Mouse (Mus musculus): ENCODE measurements around the gene Fign. TPM values are rescaled to one million over a fixed set of nuclear protein-coding genes. Genes with fewer than 3 reads are reported as not detected.

Fign gene
- total RNA-seq, 2 experiments from 2014 or later: 4.7 to 6.2 TPM

DNA sequence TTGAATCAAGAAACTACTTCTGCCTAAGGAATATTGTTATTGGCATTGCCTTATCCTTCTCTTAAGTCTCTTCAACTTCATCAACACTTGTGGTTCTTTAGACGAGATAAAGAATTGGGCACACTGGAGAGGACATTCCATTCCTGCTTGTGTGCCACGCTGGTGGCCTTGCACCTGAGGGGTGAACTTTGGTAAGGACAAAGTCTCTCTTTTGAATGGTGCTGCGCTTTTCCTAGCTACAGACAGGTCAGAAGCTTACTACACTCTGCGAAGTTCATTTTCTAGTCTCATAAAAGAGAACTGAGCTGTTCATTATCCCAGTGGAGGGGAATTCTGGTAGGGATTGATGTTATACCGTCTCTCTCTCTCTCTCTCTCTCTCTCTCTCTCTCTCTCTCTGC is 38.4 kb downstream of the Fign start:
- DNase-seq: no peak

DNA sequence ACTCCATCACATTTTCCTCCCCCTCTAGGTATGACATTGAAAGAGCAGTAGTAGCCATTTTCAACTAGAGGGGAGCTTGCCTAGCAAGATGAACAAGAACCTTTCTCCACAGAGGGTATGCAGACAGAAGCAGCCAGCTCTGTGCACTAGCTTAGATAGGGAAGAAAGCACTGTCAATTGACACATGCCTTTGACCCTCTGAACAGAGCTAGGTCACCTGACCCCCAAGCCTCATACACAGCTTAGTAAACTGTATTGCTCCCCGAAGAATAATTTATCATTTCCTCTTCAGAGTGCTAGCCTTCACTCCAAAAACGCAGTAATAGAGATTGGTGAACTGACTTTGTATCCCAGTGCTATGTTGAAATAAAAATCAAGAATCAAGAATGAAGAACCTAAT is 49.7 kb downstream of the Fign start:
- no peak for DNase-seq

- DNase-seq: peak; percentile 70
These were observed 54.7 kb downstream of the Fign start for GRCm38 (mm10) chr2:64043099-64043498.

GRCm38 (mm10) chr2:64035393-64035792 is 62.4 kb downstream of the Fign start:
- no peak for DNase-seq

DNA sequence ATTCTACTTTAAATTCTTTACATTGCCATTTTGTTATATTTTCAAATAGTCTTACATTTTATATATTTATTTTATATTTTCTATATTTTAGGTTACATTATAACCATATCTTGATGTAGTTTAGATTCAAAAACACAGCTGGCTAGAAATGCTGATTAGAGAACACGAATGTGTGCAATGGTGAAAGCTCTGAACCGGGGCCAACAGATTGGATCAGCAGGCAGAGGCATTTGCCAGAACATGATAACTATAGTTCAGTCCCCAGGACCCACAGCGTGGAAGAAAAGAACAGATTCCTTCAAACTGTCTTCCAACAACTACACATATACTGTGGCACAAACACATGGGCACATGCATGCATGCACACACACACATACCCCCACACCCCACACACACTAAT is 64.0 kb downstream of the Fign start:
- DNase-seq: peak in 1 of 2 experiments; percentile 20

DNA sequence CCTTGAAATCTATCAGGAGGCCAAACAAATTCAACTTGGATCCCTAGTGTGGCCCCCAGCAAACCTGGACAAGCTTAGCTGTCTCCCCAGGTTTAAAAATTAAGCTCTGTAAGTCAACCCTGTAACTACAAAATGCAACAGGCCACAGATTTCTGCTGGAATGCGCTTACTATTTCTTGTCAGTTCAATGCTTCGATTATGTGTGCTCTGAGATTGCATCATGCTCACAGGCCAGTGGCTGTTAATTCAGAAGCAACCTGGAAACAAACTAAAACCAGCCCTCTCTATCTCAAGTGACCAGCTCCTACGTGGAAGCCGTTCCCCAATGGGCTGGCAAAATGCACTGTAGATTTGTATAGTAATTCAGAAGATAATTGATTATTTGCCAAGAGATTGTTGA is 71.9 kb downstream of the Fign start:
- DNase-seq: no peak

GRCm38 (mm10) chr2:63994304-63995023 is 103.4 kb downstream of the Fign start:
- no peak for DNase-seq

GRCm38 (mm10) chr2:63985426-63985825 is 112.4 kb downstream of the Fign start:
- no peak for DNase-seq

DNA sequence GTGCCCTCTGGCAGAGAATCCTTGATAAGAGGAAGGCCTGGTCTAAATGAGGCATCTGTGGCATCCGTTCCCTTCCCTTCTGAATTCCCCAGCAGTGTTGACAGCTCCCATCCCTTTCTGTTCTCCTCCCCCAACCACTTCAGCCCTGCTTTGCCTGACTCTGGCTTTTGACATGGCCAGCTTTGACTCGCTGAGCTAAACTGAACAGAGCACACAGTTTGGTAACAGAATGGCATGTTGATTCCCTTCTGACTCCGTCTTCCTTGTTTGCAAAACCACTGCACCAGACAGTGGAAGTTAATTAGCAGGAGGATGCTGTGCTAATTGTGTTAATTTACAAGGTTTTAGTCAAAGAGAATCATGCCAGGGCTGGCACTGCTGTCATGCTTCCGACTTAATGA is 115.5 kb downstream of the Fign start:
- DNase-seq: no peak

DNA sequence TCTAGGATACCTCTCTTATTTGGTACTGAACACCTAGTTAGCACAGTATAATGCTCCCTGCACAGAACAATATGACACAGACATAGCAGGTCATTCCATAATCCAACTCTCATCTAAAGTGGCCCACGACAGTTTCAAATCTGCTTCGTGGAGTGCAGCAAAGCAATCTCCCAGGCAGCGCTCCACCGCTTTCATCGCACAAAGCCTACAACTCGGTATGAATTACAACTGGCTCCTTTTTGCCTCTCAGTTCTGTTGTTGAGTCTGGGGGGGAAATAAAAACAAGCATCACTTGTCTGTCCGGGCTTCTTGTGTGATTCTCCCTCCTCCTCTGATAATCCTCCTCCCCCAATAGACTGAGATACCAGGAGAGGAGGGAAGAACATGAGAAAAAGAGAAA is 116.4 kb downstream of the Fign start:
- no peak for DNase-seq

DNA sequence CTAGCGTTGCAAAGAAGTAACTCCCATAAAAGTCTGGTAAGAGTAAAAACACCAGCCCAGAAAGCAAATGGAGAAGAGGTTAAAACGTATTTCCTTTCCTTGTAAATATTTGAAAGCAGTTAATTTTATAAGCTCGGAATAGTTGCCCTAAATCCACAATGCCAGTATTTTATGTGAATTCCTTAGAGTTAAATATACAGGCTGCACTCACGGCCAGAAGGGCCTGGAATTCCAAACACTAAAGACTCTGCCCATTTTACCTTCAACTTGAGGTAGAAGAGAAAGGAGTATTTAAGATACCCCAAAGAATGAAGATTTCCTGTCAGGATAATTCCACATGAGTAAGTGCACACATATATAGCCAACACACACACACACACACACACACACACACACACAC is 128.2 kb downstream of the Fign start:
- DNase-seq: no peak

GRCm38 (mm10) chr2:63931041-63931440 is 166.8 kb downstream of the Fign start:
- no peak for DNase-seq

DNA sequence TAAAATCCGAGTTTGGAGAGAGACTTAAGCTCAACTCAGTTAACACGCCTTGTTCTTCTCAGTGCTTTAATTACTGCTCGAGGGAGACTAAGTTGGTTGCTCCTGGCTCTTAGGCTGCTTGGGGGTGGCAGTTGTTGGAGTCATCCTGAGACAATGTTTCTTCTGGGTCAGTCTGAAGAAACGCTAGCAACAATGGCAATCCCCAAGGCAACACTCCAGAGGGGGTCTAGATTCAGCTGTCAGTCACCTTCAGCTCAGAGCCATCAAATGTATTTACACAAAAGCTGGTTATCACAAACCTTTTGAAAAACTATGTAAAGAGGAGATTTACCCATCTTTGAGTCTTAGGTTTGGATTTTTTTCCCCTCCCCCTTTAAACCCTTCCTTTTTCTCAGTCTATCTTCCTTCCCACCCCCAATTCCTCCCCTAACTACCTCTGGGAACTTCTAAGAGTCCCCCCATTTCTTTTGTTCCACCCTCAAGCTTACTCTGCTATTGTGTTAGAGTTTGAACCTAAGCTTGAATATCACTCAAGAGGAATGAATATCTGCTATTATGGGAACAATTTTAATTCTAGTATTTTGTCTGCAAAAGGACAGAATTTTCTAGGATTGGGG is 171.2 kb downstream of the Fign start:
- no peak for DNase-seq

DNA sequence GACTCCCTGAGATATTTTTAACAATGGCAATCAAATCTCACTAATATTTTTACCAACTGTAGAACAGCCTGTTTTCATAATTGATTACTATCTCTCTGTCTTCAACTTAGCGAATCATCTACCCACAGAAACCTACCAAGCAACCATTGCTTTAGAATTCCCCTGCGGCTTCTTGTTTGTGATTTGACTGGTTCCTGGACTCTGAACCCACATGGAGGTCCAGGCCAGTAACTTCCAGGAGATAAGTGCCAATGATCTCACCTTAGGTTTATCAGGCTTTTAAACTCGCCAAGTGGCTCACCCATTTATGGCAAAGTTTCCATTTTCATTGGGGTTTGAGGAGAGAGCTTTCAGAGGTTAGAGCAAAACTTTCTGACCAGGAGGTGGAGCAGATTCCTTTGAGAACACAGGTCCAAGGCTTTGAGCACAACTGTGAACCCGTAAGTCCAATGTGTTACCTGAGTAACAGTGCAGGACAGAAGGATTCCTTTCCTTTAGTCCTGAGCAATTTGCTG is 172.1 kb downstream of the Fign start:
- no peak for DNase-seq
